Mouse (Mus musculus): ENCODE measurements around the gene Apoe. TPM values are rescaled to one million over a fixed set of nuclear protein-coding genes. Genes with fewer than 3 reads are reported as not detected.

Apoe gene
- polyA plus RNA-seq, 1 experiment from 2014 or later = 355 TPM

DNA sequence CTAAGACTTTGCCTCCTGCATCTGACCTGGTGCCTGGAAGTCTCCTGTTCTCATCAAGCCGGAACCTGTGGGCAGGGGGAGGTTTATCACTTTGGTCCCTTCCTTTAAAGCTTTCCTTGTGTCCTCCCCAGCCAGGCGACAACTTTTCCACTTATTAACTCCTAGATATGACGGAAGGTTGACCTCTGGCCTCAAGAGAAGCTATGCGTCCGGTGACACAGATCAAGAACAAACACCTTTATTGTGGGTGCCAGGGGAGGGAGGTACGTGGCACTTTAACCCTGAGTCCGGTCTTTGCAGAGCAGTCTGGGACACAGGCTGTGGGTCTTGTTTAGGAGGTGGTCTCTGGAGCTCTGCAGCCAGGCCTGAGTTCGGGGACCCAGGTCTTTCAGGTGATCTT lies 21.1 kb downstream of the Apoe start, which contains the start of gene Apoc2:
Gene Apoc2, minus strand, starts transcription at position 70 of the 400 bp plus-strand sequence.
- no peak within 1 kb of the TSS for H3K9ac ChIP-seq (ENCODE audit: low read depth, low read length)
- no peak within 1 kb of the TSS; the same call in 1 of the 2 replicates for H3K4me3 ChIP-seq (ENCODE audit: low read length)
- H3K27me3 ChIP-seq (replicated peaks; ENCODE audit: control insufficient read depth, insufficient read depth, low read length) = no peaks in the 10 kb centered on the region
- WGBS = 46% methylated on average over 8 of the region's 8 CpGs
- no peak within 1 kb of the TSS for H3K4me2 ChIP-seq (ENCODE audit: low read depth, low read length)
- peaks cover 12% of the 10 kb centered on the region; the same call in 1 of the 2 replicates for H3K4me1 ChIP-seq (ENCODE audit: control insufficient read depth, insufficient read depth, low read length)
- no peaks in the 10 kb centered on the region for H3K9me3 ChIP-seq (ENCODE audit: control insufficient read depth, low read length)
- peak within 1 kb of the TSS; percentile 73 for H3K27ac ChIP-seq (ENCODE audit: low read length)
- ATAC-seq = peak; percentile 54
- H3K36me3 ChIP-seq (ENCODE audit: control insufficient read depth, insufficient read depth, low read length) = no peaks in the 10 kb centered on the region

DNA sequence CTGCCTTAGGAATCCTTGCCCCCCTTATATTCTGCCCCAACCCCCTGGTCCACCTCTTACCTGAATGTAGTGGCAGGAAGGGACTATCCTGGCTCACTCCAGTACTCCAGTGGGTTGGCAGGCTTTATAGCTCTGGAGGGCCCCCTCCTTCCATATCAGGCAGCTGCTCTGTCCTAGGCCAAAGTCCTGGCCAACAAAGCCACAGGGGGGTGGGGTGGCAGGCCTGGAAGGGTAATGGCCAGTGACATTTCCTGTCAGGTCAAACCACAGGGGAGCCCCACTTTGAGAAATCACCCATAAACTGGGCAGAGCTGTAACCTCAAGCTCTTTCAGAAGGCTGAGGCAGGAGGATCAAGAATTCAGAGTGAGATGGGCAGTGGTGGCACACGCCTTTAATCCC lies 22.3 kb downstream of the Apoe start:
- Histone ChIP-seq H3K27me3 (replicated peaks; ENCODE audit: control insufficient read depth, insufficient read depth, low read length) (no peaks in the 10 kb centered on the region), H3K9ac (ENCODE audit: low read depth, low read length) (peak overlapping the region; percentile 46), H3K27ac (ENCODE audit: low read length) (no peak overlapping the region; the same call in 1 of the 2 replicates), H3K4me1 (ENCODE audit: control insufficient read depth, insufficient read depth, low read length) (peaks cover 12% of the 10 kb centered on the region; the same call in 1 of the 2 replicates), H3K4me3 (ENCODE audit: low read length) (peak overlapping the region; percentile 28), H3K9me3 (ENCODE audit: control insufficient read depth, low read length) (no peaks in the 10 kb centered on the region), H3K36me3 (ENCODE audit: control insufficient read depth, insufficient read depth, low read length) (no peaks in the 10 kb centered on the region), H3K4me2 (ENCODE audit: low read depth, low read length) (peak overlapping the region; percentile 11; the same call in 1 of the 2 replicates)
- peak; percentile 79 for ATAC-seq
- WGBS = 81% methylated on average over 1 of the region's 1 CpGs

DNA sequence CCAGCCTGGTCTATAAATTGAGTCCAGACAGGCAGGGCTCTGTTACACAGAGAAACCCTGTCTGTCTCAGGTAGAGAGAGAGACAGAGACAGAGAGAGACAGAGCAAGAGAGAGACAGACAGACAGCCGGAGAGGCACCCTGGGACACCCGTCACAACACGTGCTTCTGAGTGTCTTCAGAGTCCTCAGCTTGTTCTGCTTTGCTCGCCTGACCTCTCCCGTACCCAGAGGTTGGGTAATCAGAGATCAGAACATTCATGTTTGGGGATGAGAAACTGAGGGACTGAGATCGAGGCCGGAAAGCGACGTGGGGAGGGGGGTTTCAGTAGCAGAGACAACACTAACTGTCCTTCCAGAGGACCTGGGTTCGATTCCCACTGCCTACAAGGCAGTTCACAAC lies 23.2 kb downstream of the Apoe start:
- H3K9me3 ChIP-seq (ENCODE audit: control insufficient read depth, low read length) = no peaks in the 10 kb centered on the region
- peak overlapping the region; percentile 28 for H3K4me3 ChIP-seq (ENCODE audit: low read length)
- no peak overlapping the region for H3K27ac ChIP-seq (ENCODE audit: low read length)
- H3K36me3 ChIP-seq (ENCODE audit: control insufficient read depth, insufficient read depth, low read length) = no peaks in the 10 kb centered on the region
- no peaks in the 10 kb centered on the region for H3K27me3 ChIP-seq (replicated peaks; ENCODE audit: control insufficient read depth, insufficient read depth, low read length)
- H3K4me2 ChIP-seq (ENCODE audit: low read depth, low read length) = no peak overlapping the region
- ATAC-seq = no peak
- peaks cover 9% of the 10 kb centered on the region; the same call in 1 of the 2 replicates for H3K4me1 ChIP-seq (ENCODE audit: control insufficient read depth, insufficient read depth, low read length)
- H3K9ac ChIP-seq (ENCODE audit: low read depth, low read length) = no peak overlapping the region
- 86% methylated on average over 10 of the region's 10 CpGs for WGBS

DNA sequence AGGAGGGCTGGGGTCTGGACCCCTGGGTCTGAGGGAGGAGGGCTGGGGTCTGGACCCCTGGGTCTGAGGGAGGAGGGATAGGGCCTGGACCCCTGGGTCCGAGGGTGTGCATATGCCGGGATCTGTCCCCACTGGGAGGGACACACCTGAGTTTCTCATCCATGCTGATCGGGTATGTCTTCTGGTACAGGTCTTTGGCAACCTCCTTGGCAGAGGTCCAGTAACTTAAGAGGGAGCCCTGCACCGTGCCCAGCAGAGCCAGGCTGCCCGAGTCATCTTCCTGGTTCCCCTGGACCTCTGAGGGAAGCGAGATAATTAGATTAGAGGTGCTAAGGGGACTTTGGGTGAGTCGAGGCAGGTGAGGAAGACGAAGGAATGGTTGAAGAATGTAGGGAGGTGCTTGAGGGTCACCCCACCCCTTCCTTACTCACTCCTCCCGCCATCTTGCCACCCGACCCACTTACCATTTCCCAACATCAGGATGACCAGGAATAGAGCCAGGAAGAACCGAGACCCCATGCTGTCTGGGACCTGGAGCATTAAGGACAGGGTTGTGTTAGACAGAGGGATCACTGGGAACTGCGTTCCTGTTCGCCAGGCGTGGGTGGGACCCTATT lies 25.8 kb downstream of the Apoe start:
- Histone ChIP-seq H3K27ac (ENCODE audit: low read length) (no peak overlapping the region), H3K4me3 (ENCODE audit: low read length) (no peak overlapping the region), H3K4me2 (ENCODE audit: low read depth, low read length) (no peak overlapping the region), H3K9ac (ENCODE audit: low read depth, low read length) (no peak overlapping the region), H3K4me1 (ENCODE audit: control insufficient read depth, insufficient read depth, low read length) (peaks cover 14% of the 10 kb centered on the region; the same call in 1 of the 2 replicates), H3K36me3 (ENCODE audit: control insufficient read depth, insufficient read depth, low read length) (no peaks in the 10 kb centered on the region), H3K9me3 (ENCODE audit: control insufficient read depth, low read length) (no peaks in the 10 kb centered on the region), H3K27me3 (replicated peaks; ENCODE audit: control insufficient read depth, insufficient read depth, low read length) (no peaks in the 10 kb centered on the region)
- 63% methylated on average over 14 of the region's 14 CpGs for WGBS
- ATAC-seq = no peak

DNA sequence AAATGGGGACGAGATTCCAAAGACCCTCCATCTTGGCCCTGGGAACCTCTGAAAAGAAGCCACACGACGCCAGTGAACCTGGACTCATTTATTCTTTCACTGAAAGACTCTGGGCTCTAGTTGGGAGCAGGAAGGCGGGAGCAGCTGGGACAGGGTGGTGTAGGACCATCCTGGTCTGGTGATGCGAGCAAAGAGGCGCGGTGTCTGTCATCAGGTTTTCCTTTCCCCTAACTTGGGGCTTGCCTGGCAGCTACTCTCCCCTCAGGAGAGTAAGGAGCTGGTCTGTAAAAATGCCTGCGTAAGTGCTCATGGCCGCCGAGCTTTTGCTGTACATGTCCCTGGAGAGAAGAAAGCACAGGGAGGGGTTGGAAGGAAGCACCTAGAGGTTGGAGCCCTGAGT lies 27.5 kb downstream of the Apoe start:
- H3K9ac ChIP-seq (ENCODE audit: low read depth, low read length) = no peak overlapping the region
- no peak overlapping the region for H3K4me3 ChIP-seq (ENCODE audit: low read length)
- 76% methylated on average over 10 of the region's 10 CpGs for WGBS
- no peaks in the 10 kb centered on the region for H3K27me3 ChIP-seq (replicated peaks; ENCODE audit: control insufficient read depth, insufficient read depth, low read length)
- ATAC-seq = no peak
- H3K4me2 ChIP-seq (ENCODE audit: low read depth, low read length) = no peak overlapping the region
- H3K9me3 ChIP-seq (ENCODE audit: control insufficient read depth, low read length) = no peaks in the 10 kb centered on the region
- H3K27ac ChIP-seq (ENCODE audit: low read length) = no peak overlapping the region
- H3K4me1 ChIP-seq (ENCODE audit: control insufficient read depth, insufficient read depth, low read length) = 0 out of 2 replicates have a peak, but pooled peaks cover 5% of the 10 kb centered on the region
- H3K36me3 ChIP-seq (ENCODE audit: control insufficient read depth, insufficient read depth, low read length) = no peaks in the 10 kb centered on the region

DNA sequence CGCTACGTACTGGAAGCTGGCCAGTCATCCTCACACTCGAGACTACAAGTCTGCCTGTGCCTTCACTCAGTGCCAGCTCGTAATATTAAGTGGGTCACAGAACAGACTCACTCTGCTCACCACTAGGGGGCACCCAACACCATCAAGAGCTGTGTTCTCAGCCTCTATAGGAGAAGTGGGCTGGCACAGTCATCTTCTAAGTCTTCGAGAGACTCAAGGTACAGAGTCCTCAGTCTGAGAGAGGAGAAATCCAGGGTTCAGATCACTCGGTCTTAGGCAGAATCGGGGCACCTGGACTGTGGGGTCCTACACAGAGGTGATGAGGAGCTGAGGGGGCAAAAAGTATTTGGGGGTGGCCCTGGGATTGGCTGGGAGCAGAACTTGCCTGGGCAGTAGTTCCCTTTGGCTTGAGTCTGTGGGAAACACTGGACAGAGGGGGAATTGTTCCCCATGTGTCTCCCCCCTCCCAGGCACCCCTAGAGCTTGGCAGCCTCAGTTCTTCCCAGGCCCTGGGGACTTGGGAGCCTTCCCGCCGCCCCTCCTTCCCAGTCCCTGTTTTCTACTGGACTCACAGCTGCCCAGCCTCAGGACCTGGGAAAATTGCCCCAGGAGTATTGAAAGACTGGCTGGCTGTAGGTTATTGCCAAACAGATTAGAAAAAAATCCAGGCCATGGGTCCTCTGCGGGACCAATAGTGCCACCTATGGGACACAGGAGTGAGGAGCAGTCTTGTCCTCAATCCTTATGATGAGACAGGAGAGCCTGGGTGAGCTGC lies 29.9 kb downstream of the Apoe start:
- Histone ChIP-seq H3K4me2 (ENCODE audit: low read depth, low read length) (peak overlapping the region; percentile 39), H3K4me1 (ENCODE audit: control insufficient read depth, insufficient read depth, low read length) (peaks cover 11% of the 10 kb centered on the region), H3K9ac (ENCODE audit: low read depth, low read length) (peak overlapping the region; percentile 63), H3K27ac (ENCODE audit: low read length) (peak overlapping the region; percentile 84), H3K36me3 (ENCODE audit: control insufficient read depth, insufficient read depth, low read length) (no peaks in the 10 kb centered on the region), H3K4me3 (ENCODE audit: low read length) (no peak overlapping the region), H3K27me3 (replicated peaks; ENCODE audit: control insufficient read depth, insufficient read depth, low read length) (no peaks in the 10 kb centered on the region), H3K9me3 (ENCODE audit: control insufficient read depth, low read length) (no peaks in the 10 kb centered on the region)
- 7% methylated on average over 10 of the region's 10 CpGs for WGBS
- peak; percentile 83 for ATAC-seq

DNA sequence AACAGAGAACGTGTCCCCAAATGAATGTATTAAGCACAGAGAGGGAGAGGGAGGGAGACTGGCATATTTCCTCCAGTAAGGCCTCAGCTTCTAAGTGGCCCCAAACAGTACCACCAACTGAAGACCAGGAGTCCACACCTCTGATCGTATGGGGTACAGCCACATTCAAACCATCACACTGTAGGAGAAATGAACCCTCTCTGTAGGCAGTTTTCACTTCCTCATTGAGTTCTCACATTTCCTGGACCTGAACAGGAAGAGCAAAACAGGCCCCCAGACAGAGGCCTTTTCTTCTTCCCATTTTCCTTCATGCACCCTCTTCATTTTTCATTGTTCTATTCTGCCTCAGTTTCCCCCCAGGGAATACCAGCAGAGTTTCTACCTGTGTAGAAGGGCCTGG lies 31.6 kb downstream of the Apoe start:
- no peaks in the 10 kb centered on the region for H3K27me3 ChIP-seq (replicated peaks; ENCODE audit: control insufficient read depth, insufficient read depth, low read length)
- H3K9me3 ChIP-seq (ENCODE audit: control insufficient read depth, low read length) = no peaks in the 10 kb centered on the region
- H3K4me3 ChIP-seq (ENCODE audit: low read length) = no peak overlapping the region
- no peak overlapping the region for H3K4me2 ChIP-seq (ENCODE audit: low read depth, low read length)
- no peak for ATAC-seq
- no peaks in the 10 kb centered on the region for H3K36me3 ChIP-seq (ENCODE audit: control insufficient read depth, insufficient read depth, low read length)
- no peak overlapping the region for H3K27ac ChIP-seq (ENCODE audit: low read length)
- no peak overlapping the region for H3K9ac ChIP-seq (ENCODE audit: low read depth, low read length)
- WGBS = 68% methylated on average over 2 of the region's 2 CpGs
- H3K4me1 ChIP-seq (ENCODE audit: control insufficient read depth, insufficient read depth, low read length) = peaks cover 20% of the 10 kb centered on the region

DNA sequence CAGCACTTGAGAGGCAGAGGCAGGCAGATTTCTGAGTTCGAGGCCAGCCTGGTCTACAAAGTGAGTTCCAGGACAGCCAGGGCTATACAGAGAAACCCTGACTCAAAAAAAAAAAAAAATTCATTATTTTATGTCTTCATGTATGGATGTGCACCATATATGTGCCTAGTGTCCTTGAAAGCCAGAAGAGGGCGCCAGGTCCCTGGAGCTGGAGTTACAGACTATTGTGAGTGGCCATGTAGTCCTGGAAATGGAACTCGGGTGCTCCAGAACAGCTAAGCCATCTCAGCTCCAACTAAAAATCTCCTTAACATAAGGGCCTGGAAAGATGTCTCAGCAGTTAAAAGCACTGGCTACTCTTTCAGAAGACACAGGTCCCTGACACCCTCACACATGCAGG lies 32.2 kb downstream of the Apoe start:
- WGBS = 69% methylated on average over 3 of the region's 3 CpGs
- H3K4me1 ChIP-seq (ENCODE audit: control insufficient read depth, insufficient read depth, low read length) = peaks cover 20% of the 10 kb centered on the region

DNA sequence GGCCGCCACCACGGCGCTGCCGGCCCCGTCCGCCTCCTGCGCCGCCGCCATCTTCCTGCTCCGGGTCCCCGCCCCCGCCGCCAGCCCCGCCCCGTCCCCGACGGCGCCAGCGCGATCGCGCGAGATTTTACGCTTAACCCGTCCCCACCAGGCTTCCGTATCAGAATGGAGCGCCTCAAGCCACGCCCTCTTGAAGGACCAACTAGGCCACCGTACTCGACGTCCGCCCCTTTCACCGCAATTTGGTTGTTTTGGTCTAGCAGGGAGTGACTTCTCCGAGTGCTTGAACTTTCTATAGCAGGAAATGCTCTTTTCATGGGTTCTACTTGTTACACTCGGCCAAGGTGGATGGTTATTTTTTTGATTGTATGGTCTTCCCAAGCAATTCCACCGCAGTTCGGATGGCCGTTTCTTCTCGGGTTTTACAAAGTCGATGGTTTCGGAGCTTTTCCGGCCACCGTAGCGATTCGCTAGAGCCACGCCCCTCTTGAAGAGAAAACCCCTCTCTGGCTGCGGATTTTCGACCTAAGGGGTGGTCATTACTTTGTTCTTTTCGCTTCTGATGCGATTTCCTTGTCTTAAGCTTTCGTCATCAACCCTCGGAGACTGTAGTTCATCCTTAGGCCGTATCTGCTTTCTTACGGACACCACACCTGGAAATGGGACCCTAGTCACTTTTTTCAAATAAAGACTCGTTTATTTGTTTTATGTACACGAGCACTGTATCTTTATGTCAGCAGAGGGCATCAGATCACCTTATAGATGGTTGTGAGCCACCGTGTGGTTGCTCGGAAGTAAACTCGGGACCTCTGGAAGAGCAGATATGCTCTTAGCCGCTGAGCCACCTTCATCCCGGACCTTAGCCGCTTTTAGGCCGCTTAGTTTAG lies 33.8 kb downstream of the Apoe start, which contains the start of gene Clptm1:
Gene Clptm1, minus strand, starts transcription at position 79 of the 887 bp plus-strand sequence.
- peak; percentile 81 for ATAC-seq
- WGBS = under 1% methylated on average over 62 of the region's 63 CpGs

More for the DNA sequence above, 32.2 kb downstream of the Apoe start:
- H3K27ac ChIP-seq (ENCODE audit: low read length) = no peak overlapping the region
- H3K36me3 ChIP-seq (ENCODE audit: control insufficient read depth, insufficient read depth, low read length) = no peaks in the 10 kb centered on the region
- ATAC-seq = no peak
- H3K9me3 ChIP-seq (ENCODE audit: control insufficient read depth, low read length) = no peaks in the 10 kb centered on the region
- no peak overlapping the region for H3K4me3 ChIP-seq (ENCODE audit: low read length)
- H3K4me2 ChIP-seq (ENCODE audit: low read depth, low read length) = no peak overlapping the region
- no peaks in the 10 kb centered on the region for H3K27me3 ChIP-seq (replicated peaks; ENCODE audit: control insufficient read depth, insufficient read depth, low read length)
- no peak overlapping the region for H3K9ac ChIP-seq (ENCODE audit: low read depth, low read length)

More for the DNA sequence above, 33.8 kb downstream of the Apoe start, which contains the start of gene Clptm1:
- Histone ChIP-seq H3K4me3 (ENCODE audit: low read length) (peak within 1 kb of the TSS; percentile 99), H3K9me3 (ENCODE audit: control insufficient read depth, low read length) (no peaks in the 10 kb centered on the region), H3K4me2 (ENCODE audit: low read depth, low read length) (peak within 1 kb of the TSS; percentile 89), H3K27ac (ENCODE audit: low read length) (peak within 1 kb of the TSS; percentile 94), H3K36me3 (ENCODE audit: control insufficient read depth, insufficient read depth, low read length) (peaks cover under 1% of the 10 kb centered on the region), H3K9ac (ENCODE audit: low read depth, low read length) (peak within 1 kb of the TSS; percentile 97), H3K4me1 (ENCODE audit: control insufficient read depth, insufficient read depth, low read length) (peaks cover 20% of the 10 kb centered on the region), H3K27me3 (replicated peaks; ENCODE audit: control insufficient read depth, insufficient read depth, low read length) (no peaks in the 10 kb centered on the region)
